Mouse (Mus musculus): ENCODE data around the gene Casq1.

The Casq1 gene

GRCm38 (mm10) chr1:172186401-172187289, 33.0 kb downstream of the Casq1 start:
- in situ Hi-C loops (cut with MboI; ENCODE audit: unreplicated experiment in 2 of 2) = no loop called here

- in situ Hi-C loops (cut with MboI; ENCODE audit: unreplicated experiment in 2 of 2) = no loop called here
These were observed 35.8 kb downstream of the Casq1 start for GRCm38 (mm10) chr1:172183915-172184314.

- in situ Hi-C loops (cut with MboI; ENCODE audit: unreplicated experiment in 2 of 2) = no loop called here
These were observed 36.6 kb downstream of the Casq1 start for GRCm38 (mm10) chr1:172183056-172183455.

GRCm38 (mm10) chr1:172181777-172182176, 37.9 kb downstream of the Casq1 start:
- in situ Hi-C loops (cut with MboI; ENCODE audit: unreplicated experiment in 2 of 2) = no loop called here

- in situ Hi-C loops (cut with MboI; ENCODE audit: unreplicated experiment in 2 of 2) = no loop called here
These were observed 38.8 kb downstream of the Casq1 start for GRCm38 (mm10) chr1:172180881-172181280.

- in situ Hi-C loops (cut with MboI; ENCODE audit: unreplicated experiment in 2 of 2) = no loop called here
These were observed 40.6 kb downstream of the Casq1 start for GRCm38 (mm10) chr1:172179102-172179501.

DNA sequence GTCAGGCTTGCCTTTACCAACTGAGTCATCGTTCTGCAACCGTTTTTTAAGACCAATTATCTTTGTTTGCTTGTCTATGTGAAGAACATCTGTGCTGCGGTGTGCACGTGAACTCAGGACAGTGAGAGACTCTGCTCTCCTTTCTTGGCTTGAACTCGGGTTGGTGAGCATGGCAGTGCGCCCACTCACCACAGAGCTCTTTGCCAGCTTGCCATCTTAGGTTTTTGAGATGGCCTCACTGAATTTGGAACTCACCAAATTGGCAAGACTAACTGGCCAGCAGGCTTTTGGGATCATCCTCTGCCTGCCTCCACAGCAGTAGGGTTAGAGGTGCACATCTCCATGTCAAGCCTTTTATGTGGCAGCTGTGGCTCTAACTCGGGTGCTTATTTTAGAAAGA, 41.9 kb downstream of the Casq1 start:
- in situ Hi-C loops (cut with MboI; ENCODE audit: unreplicated experiment in 2 of 2) = no loop called here

DNA sequence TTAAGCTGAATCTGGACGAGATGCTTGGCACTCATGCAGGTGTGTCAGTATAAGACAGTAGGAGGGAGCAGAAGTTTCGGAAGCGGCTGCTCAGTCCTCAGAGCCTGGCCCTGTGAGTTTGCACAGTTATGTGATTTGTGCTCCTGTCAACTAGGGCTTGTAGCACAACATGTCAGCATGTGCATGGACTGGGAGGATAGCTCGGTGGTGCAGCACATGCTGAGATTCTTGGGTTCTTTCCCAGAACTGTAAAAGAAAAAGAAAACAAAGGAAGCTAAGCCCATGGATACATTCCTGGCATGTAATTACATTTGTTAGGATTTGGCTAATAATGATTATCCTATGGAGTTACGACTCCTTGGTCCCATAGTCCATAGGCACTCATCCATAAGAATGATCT, 46.5 kb downstream of the Casq1 start:
- in situ Hi-C loops (cut with MboI; ENCODE audit: unreplicated experiment in 2 of 2) = no loop called here

DNA sequence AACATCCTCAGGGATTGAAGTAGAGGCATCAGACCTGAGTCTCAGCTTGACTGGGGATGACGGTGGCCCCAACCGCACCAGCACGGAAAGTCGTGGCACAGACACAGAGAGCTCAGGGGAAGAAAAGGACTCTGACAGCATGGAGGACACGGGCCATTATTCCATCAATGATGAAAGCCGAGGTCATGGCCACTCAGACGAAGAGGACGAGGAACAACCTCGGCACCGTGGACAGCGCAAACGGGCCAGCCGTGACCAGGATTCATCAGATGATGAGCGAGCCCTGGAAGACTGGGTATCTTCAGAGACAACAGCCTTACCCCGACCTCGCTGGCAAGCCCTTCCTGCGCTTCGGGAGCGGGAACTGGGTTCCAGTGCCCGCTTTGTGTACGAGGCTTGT, 47.3 kb downstream of the Casq1 start:
- in situ Hi-C loops (cut with MboI; ENCODE audit: unreplicated experiment in 2 of 2) = no loop called here

GRCm38 (mm10) chr1:172169809-172170208, 49.9 kb downstream of the Casq1 start:
- in situ Hi-C loops (cut with MboI; ENCODE audit: unreplicated experiment in 2 of 2) = no loop called here

DNA sequence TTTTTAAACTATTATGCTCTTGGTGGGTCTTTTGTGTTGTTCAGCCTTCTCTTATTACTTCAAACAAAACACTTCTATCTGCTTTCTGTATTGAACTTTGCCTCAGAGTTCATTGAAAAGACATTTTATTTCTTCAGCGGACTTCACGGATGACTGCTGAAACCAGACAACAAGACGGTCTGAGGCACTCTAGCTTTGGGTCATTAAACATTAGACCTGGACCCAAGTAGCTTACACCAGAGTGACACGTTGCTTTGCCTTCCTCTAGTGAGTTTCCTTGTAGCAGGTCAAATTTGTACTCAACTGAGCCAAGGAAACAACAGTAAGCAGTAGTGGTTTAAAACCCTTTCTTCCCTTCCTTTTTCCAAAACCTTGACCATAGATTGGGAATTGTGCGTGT, 51.8 kb downstream of the Casq1 start:
- in situ Hi-C loops (cut with MboI; ENCODE audit: unreplicated experiment in 2 of 2) = no loop called here

GRCm38 (mm10) chr1:172162959-172163358, 56.7 kb downstream of the Casq1 start:
- in situ Hi-C loops (cut with MboI; ENCODE audit: unreplicated experiment in 2 of 2) = loop anchor here in 1 of 2 experiments (5.0 kb wide), 1 partner anchor 149 kb away; no protein-coding TSS in a partner anchor

DNA sequence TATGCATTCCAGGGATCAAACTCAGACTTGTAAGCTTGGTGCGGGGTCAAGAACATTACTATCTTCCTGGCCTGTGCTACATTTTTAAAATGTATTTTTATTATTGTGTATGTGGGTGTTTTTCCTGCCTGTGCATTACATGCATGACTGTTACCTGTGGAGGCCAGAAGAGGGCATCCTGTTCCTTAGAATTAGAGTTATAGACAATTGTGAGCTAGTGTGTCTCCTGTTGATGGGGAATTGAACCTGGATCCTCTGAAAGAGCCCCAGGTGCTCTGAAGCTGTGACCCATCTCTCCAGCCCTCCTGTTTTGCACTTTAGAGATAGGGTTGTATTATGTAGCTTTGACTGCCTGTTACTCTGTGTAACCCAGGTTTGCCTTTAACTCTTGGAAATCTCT, 57.7 kb downstream of the Casq1 start:
- in situ Hi-C loops (cut with MboI; ENCODE audit: unreplicated experiment in 2 of 2) = loop anchor here in 1 of 2 experiments (5.0 kb wide), 1 partner anchor 150 kb away; no protein-coding TSS in a partner anchor

GRCm38 (mm10) chr1:172160508-172160907, 59.2 kb downstream of the Casq1 start:
- in situ Hi-C loops (cut with MboI; ENCODE audit: unreplicated experiment in 2 of 2) = loop anchor here in 1 of 2 experiments (5.0 kb wide), 1 partner anchor 152 kb away; no protein-coding TSS in a partner anchor

DNA sequence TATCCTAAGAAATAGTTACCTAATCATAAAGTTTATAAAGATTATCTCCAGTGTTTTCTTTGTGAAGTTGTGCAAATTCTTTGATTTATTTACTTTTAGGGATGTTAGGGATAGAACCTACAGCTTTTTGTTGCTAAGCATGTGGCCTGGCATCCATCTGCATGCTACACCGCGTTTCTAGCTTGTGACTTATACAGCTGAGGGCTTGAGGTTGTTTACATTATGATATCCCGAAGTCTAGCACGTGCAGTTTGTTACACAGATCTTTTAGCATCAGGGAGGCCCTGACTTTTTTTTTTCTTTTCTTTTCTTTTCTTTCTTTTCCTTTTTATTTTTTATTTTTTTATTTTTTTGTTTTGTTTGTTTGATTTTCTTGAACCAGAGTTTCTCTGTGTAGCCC, 59.7 kb downstream of the Casq1 start:
- in situ Hi-C loops (cut with MboI; ENCODE audit: unreplicated experiment in 2 of 2) = loop anchor here in 1 of 2 experiments (5.0 kb wide), 1 partner anchor 152 kb away; no protein-coding TSS in a partner anchor

All from v-Abl transformed pro-B cells (cell line).